Mouse (Mus musculus): ENCODE results near the gene Zfp644. TPM values are rescaled to one million over a fixed set of nuclear protein-coding genes. Genes with fewer than 3 reads are reported as not detected.

The Zfp644 gene
- polyA plus RNA-seq, 1 experiment from 2014 or later: 119 TPM

GRCm38 (mm10) chr5:106649995-106650394 lies 47.1 kb downstream of the Zfp644 start:
- Histone ChIP-seq H3K27ac (ENCODE audit: low read depth, low read length) (no peak overlapping the region), H3K36me3 (ENCODE audit: control insufficient read depth, insufficient read depth, low read length) (no peaks in the 10 kb centered on the region), H3K27me3 (ENCODE audit: control insufficient read depth, insufficient read depth, low read length) (no peaks in the 10 kb centered on the region), H3K4me1 (replicated peaks; ENCODE audit: control insufficient read depth, insufficient read depth, low read length) (no peaks in the 10 kb centered on the region), H3K9ac (ENCODE audit: low read depth, low read length) (no peak overlapping the region), H3K4me2 (replicated peaks; ENCODE audit: low read depth, low read length) (no peak overlapping the region), H3K4me3 (ENCODE audit: low read depth, low read length) (no peak overlapping the region), H3K9me3 (ENCODE audit: control insufficient read depth, low read length) (no peaks in the 10 kb centered on the region)
- ATAC-seq (ENCODE audit: low FRiP score) (no peak), DNase-seq (ENCODE audit: low spot score) (no peak)

DNA sequence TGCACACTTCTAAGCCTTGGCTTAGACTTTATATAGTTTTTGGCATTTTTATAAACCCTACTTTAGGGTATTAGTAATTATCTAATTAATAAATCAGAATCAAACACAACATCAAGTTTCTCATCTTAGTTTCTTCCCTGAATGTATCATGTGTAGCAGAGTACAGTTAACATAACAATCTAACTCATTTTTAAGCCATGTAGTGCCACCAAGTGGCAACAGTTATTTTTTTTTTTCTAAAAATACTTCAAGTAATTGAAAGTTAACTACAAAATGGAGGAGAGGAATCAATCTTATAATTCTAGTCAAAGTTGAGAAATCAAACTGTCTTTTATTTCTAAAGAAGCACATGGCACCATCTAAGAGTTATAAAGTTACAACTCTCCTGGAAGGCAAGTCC lies 47.6 kb downstream of the Zfp644 start:
- ATAC-seq (ENCODE audit: low FRiP score) (no peak), DNase-seq (ENCODE audit: low spot score) (no peak)
- Histone ChIP-seq H3K9ac (ENCODE audit: low read depth, low read length) (no peak overlapping the region), H3K9me3 (ENCODE audit: control insufficient read depth, low read length) (no peaks in the 10 kb centered on the region), H3K4me1 (replicated peaks; ENCODE audit: control insufficient read depth, insufficient read depth, low read length) (no peaks in the 10 kb centered on the region), H3K27ac (ENCODE audit: low read depth, low read length) (no peak overlapping the region), H3K4me3 (ENCODE audit: low read depth, low read length) (no peak overlapping the region), H3K36me3 (ENCODE audit: control insufficient read depth, insufficient read depth, low read length) (no peaks in the 10 kb centered on the region), H3K27me3 (ENCODE audit: control insufficient read depth, insufficient read depth, low read length) (no peaks in the 10 kb centered on the region), H3K4me2 (replicated peaks; ENCODE audit: low read depth, low read length) (no peak overlapping the region)

DNA sequence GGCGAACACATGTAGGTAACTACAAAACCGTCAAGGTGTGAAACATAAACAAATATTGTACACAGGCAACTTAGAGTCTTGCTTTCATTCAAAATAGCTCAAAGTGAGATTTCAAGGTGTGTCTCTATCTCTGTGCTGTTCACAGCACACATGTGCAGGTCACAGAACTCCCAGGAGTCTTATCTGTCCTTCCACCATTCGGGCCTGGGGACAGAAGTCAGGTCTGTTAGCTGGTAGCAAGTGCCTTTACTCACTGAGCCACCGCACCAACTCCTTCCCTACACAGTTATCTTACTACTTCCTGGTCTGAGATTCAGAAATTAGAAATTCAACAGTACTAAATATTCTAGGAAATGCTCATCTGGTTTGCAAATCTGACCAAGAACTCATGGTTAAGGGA lies 53.7 kb downstream of the Zfp644 start:
- Histone ChIP-seq H3K27me3 (ENCODE audit: control insufficient read depth, insufficient read depth, low read length) (no peaks in the 10 kb centered on the region), H3K36me3 (ENCODE audit: control insufficient read depth, insufficient read depth, low read length) (no peaks in the 10 kb centered on the region), H3K27ac (ENCODE audit: low read depth, low read length) (no peak overlapping the region), H3K9ac (ENCODE audit: low read depth, low read length) (no peak overlapping the region), H3K4me1 (replicated peaks; ENCODE audit: control insufficient read depth, insufficient read depth, low read length) (no peaks in the 10 kb centered on the region), H3K9me3 (ENCODE audit: control insufficient read depth, low read length) (no peaks in the 10 kb centered on the region), H3K4me2 (replicated peaks; ENCODE audit: low read depth, low read length) (no peak overlapping the region), H3K4me3 (ENCODE audit: low read depth, low read length) (no peak overlapping the region)
- whole genome bisulfite sequencing: 94% methylated on average over 4 of the region's 4 CpGs
- DNase-seq (ENCODE audit: low spot score): no peak
- ATAC-seq (ENCODE audit: low FRiP score): no peak

DNA sequence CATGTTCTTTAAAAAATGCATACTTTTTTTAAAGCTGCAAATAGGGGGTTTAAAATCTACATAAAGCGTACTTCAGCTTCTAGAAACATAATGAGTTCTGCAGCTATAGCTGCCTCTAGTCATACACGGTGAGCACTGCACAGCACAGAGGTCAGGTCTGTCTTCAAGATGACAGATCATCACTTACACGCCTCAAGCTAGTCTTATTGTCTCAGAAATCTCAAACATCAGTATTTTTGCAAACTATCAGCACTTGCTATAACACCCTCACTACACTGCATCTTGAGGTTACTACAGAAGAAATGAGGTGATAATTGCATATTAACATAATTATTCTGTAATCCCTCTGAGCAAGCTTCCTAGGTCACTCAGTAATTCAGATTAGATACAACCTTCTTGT lies 55.2 kb downstream of the Zfp644 start:
- H3K36me3 ChIP-seq (ENCODE audit: control insufficient read depth, insufficient read depth, low read length): peaks cover 2% of the 10 kb centered on the region; the same call in 1 of the 2 replicates
- H3K27ac ChIP-seq (ENCODE audit: low read depth, low read length): no peak overlapping the region
- 79% methylated on average over 3 of the region's 3 CpGs for WGBS
- ATAC-seq (ENCODE audit: low FRiP score) (no peak), DNase-seq (ENCODE audit: low spot score) (no peak)
- no peak overlapping the region for H3K9ac ChIP-seq (ENCODE audit: low read depth, low read length)
- no peak overlapping the region for H3K4me3 ChIP-seq (ENCODE audit: low read depth, low read length)
- H3K4me1 ChIP-seq (replicated peaks; ENCODE audit: control insufficient read depth, insufficient read depth, low read length): no peaks in the 10 kb centered on the region
- H3K4me2 ChIP-seq (replicated peaks; ENCODE audit: low read depth, low read length): no peak overlapping the region
- no peaks in the 10 kb centered on the region for H3K9me3 ChIP-seq (ENCODE audit: control insufficient read depth, low read length)
- no peaks in the 10 kb centered on the region for H3K27me3 ChIP-seq (ENCODE audit: control insufficient read depth, insufficient read depth, low read length)

GRCm38 (mm10) chr5:106640235-106640809 lies 56.8 kb downstream of the Zfp644 start:
- H3K4me1 ChIP-seq (replicated peaks; ENCODE audit: control insufficient read depth, insufficient read depth, low read length): no peaks in the 10 kb centered on the region
- ATAC-seq (ENCODE audit: low FRiP score): no peak
- DNase-seq (ENCODE audit: low spot score): no peak
- no peaks in the 10 kb centered on the region for H3K9me3 ChIP-seq (ENCODE audit: control insufficient read depth, low read length)
- no peak overlapping the region for H3K27ac ChIP-seq (ENCODE audit: low read depth, low read length)
- H3K36me3 ChIP-seq (ENCODE audit: control insufficient read depth, insufficient read depth, low read length): peaks cover 2% of the 10 kb centered on the region; the same call in 1 of the 2 replicates
- no peaks in the 10 kb centered on the region for H3K27me3 ChIP-seq (ENCODE audit: control insufficient read depth, insufficient read depth, low read length)
- no peak overlapping the region for H3K4me2 ChIP-seq (replicated peaks; ENCODE audit: low read depth, low read length)
- WGBS: 69% methylated on average over 5 of the region's 5 CpGs
- H3K4me3 ChIP-seq (ENCODE audit: low read depth, low read length): no peak overlapping the region
- H3K9ac ChIP-seq (ENCODE audit: low read depth, low read length): no peak overlapping the region

DNA sequence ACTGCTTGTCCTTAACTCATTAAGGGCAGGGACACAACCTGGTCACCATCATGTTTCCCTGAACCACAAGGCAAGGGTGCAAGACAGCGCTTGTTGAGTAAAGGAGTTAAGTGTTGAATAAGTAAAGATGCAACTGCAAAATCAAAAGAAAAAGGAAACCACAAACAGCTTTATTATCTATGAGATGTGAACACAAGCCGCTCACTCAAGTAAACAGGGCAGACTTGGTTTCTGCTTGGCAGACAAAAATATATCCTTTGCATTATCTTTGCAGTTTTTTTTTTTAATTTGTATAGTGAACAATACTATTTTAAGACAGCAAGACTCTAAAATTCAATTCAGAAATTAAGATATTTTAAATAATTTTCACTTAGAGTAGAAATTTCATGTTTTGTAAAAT lies 57.5 kb downstream of the Zfp644 start:
- H3K36me3 ChIP-seq (ENCODE audit: control insufficient read depth, insufficient read depth, low read length): peaks cover 6% of the 10 kb centered on the region; the same call in 1 of the 2 replicates
- 91% methylated on average over 2 of the region's 2 CpGs for WGBS
- H3K27ac ChIP-seq (ENCODE audit: low read depth, low read length): no peak overlapping the region
- H3K9me3 ChIP-seq (ENCODE audit: control insufficient read depth, low read length): no peaks in the 10 kb centered on the region
- no peaks in the 10 kb centered on the region for H3K4me1 ChIP-seq (replicated peaks; ENCODE audit: control insufficient read depth, insufficient read depth, low read length)
- no peak for ATAC-seq (ENCODE audit: low FRiP score)
- no peak for DNase-seq (ENCODE audit: low spot score)
- no peak overlapping the region for H3K4me2 ChIP-seq (replicated peaks; ENCODE audit: low read depth, low read length)
- no peak overlapping the region for H3K9ac ChIP-seq (ENCODE audit: low read depth, low read length)
- no peak overlapping the region for H3K4me3 ChIP-seq (ENCODE audit: low read depth, low read length)
- no peaks in the 10 kb centered on the region for H3K27me3 ChIP-seq (ENCODE audit: control insufficient read depth, insufficient read depth, low read length)

- Histone ChIP-seq H3K9me3 (ENCODE audit: control insufficient read depth, low read length) (no peaks in the 10 kb centered on the region), H3K9ac (ENCODE audit: low read depth, low read length) (no peak overlapping the region), H3K4me1 (replicated peaks; ENCODE audit: control insufficient read depth, insufficient read depth, low read length) (no peaks in the 10 kb centered on the region), H3K27me3 (ENCODE audit: control insufficient read depth, insufficient read depth, low read length) (no peaks in the 10 kb centered on the region), H3K36me3 (ENCODE audit: control insufficient read depth, insufficient read depth, low read length) (peaks cover 9% of the 10 kb centered on the region; the same call in 1 of the 2 replicates), H3K27ac (ENCODE audit: low read depth, low read length) (no peak overlapping the region), H3K4me3 (ENCODE audit: low read depth, low read length) (no peak overlapping the region), H3K4me2 (replicated peaks; ENCODE audit: low read depth, low read length) (no peak overlapping the region)
- ATAC-seq (ENCODE audit: low FRiP score) (no peak), DNase-seq (ENCODE audit: low spot score) (no peak)
- 92% methylated on average over 13 of the region's 13 CpGs for WGBS
Observed at GRCm38 (mm10) chr5:106636423-106636946, 60.6 kb downstream of the Zfp644 start.

- no peak for DNase-seq (ENCODE audit: low spot score)
- no peak overlapping the region for H3K9ac ChIP-seq (ENCODE audit: low read depth, low read length)
- no peak overlapping the region for H3K4me3 ChIP-seq (ENCODE audit: low read depth, low read length)
- 82% methylated on average over 8 of the region's 8 CpGs for WGBS
- H3K36me3 ChIP-seq (ENCODE audit: control insufficient read depth, insufficient read depth, low read length): no peaks in the 10 kb centered on the region
- no peak overlapping the region for H3K4me2 ChIP-seq (replicated peaks; ENCODE audit: low read depth, low read length)
- no peaks in the 10 kb centered on the region for H3K9me3 ChIP-seq (ENCODE audit: control insufficient read depth, low read length)
- no peaks in the 10 kb centered on the region for H3K4me1 ChIP-seq (replicated peaks; ENCODE audit: control insufficient read depth, insufficient read depth, low read length)
- no peak for ATAC-seq (ENCODE audit: low FRiP score)
- no peak overlapping the region for H3K27ac ChIP-seq (ENCODE audit: low read depth, low read length)
- no peaks in the 10 kb centered on the region for H3K27me3 ChIP-seq (ENCODE audit: control insufficient read depth, insufficient read depth, low read length)
Observed at GRCm38 (mm10) chr5:106628369-106629149, 68.5 kb downstream of the Zfp644 start.

GRCm38 (mm10) chr5:106623337-106623736 lies 73.8 kb downstream of the Zfp644 start:
- no peak overlapping the region for H3K9ac ChIP-seq (ENCODE audit: low read depth, low read length)
- 98% methylated on average over 4 of the region's 4 CpGs for WGBS
- DNase-seq (ENCODE audit: low spot score) (no peak), ATAC-seq (ENCODE audit: low FRiP score) (no peak)
- no peak overlapping the region for H3K27ac ChIP-seq (ENCODE audit: low read depth, low read length)
- H3K4me2 ChIP-seq (replicated peaks; ENCODE audit: low read depth, low read length): no peak overlapping the region
- no peaks in the 10 kb centered on the region for H3K36me3 ChIP-seq (ENCODE audit: control insufficient read depth, insufficient read depth, low read length)
- no peaks in the 10 kb centered on the region for H3K4me1 ChIP-seq (replicated peaks; ENCODE audit: control insufficient read depth, insufficient read depth, low read length)
- H3K9me3 ChIP-seq (ENCODE audit: control insufficient read depth, low read length): no peaks in the 10 kb centered on the region
- no peak overlapping the region for H3K4me3 ChIP-seq (ENCODE audit: low read depth, low read length)
- H3K27me3 ChIP-seq (ENCODE audit: control insufficient read depth, insufficient read depth, low read length): no peaks in the 10 kb centered on the region

Measured in hindbrain, embryonic 11.5 days (tissue).